Mouse (Mus musculus) CH12.LX (cell line): ENCODE measurements around the gene Slc7a15. TPM values are rescaled to one million over a fixed set of nuclear protein-coding genes. Genes with fewer than 3 reads are reported as not detected.

Source experiments
- DNase-seq: peaks from one replicate; pipeline ENCODE4 v3.0.0-alpha.2; 2013; ENCODE audit errors: extremely low read depth
- H3K27ac ChIP-seq: 2 replicates; pipeline ENCODE4 v1.5.1; 2012; ENCODE audit warnings: low read depth, mild to moderate bottlenecking, control low read depth, moderate library complexity; ENCODE audit not compliant: insufficient read depth
- H3K27me3 ChIP-seq: replicated peaks from 2 replicates; pipeline ENCODE3; 2012; ENCODE audit warnings: inconsistent platforms
- H3K36me3 ChIP-seq, 2 experiments: replicated peaks in 1 of 2; 2 replicates each; pipeline versions ENCODE3 to v1.6.1; 2012; ENCODE audit warnings: inconsistent platforms in 1 of 2, low read length in 1 of 2, mild to moderate bottlenecking in 1 of 2, mixed read lengths in 1 of 2, moderate library complexity in 1 of 2; ENCODE audit not compliant: control insufficient read depth in 1 of 2, insufficient read depth in 1 of 2
- H3K4me1 ChIP-seq, 2 experiments: 2 replicates each; pipeline ENCODE4 v1.6.1; 2012; ENCODE audit warnings: inconsistent platforms in 1 of 2, moderate library complexity in 1 of 2; ENCODE audit not compliant: insufficient read depth in 2 of 2, control insufficient read depth in 1 of 2
- H3K4me2 ChIP-seq: 2 replicates; pipeline ENCODE4 v1.6.1; 2012; ENCODE audit warnings: low read depth, mild to moderate bottlenecking, control low read depth; ENCODE audit not compliant: poor library complexity, insufficient read depth, severe bottlenecking
- H3K4me3 ChIP-seq, 3 experiments: fragments of 150-350 bp in 1 of 3; sonication (generic) in 1 of 3; replicated peaks in 1 of 3; 2 replicates each; pipeline versions ENCODE3 to v1.5.1; 2011 to 2012; ENCODE audit warnings: low read depth in 2 of 3, low read length in 2 of 3, mild to moderate bottlenecking in 2 of 3, moderate library complexity in 2 of 3, control low read depth in 1 of 3, improper control_type of control experiment in 1 of 3, inconsistent platforms in 1 of 3, mixed read lengths in 1 of 3; ENCODE audit not compliant: poor library complexity in 1 of 3
- H3K79me2 ChIP-seq: replicated peaks from 2 replicates; pipeline ENCODE4 v1.6.1; 2012; ENCODE audit warnings: mild to moderate bottlenecking, moderate library complexity; ENCODE audit not compliant: control insufficient read depth, poor library complexity, insufficient read depth, severe bottlenecking; ENCODE audit errors: extremely low read depth
- H3K9ac ChIP-seq: 2 replicates; pipeline ENCODE4 v1.6.1; 2012; ENCODE audit warnings: low read depth, mild to moderate bottlenecking, control low read depth, moderate library complexity; ENCODE audit not compliant: insufficient read depth
- H3K9me3 ChIP-seq: replicated peaks from 2 replicates; pipeline ENCODE3; 2012; ENCODE audit warnings: low read length, inconsistent platforms, mixed read lengths
- CHD1 ChIP-seq: IDR thresholded peaks from 2 replicates; pipeline ENCODE4 v1.6.1; 2012; ENCODE audit warnings: low read depth, low read length, improper control_type of control experiment, inconsistent platforms
- CHD2 ChIP-seq: IDR thresholded peaks from 2 replicates; pipeline ENCODE4 v1.6.1; 2011; ENCODE audit warnings: low read length, improper control_type of control experiment
- E2F4 ChIP-seq: IDR thresholded peaks from 2 replicates; pipeline ENCODE4 v1.6.1; 2011; ENCODE audit warnings: low read depth, low read length, improper control_type of control experiment; ENCODE audit not compliant: insufficient replicate concordance
- ELF1 ChIP-seq: IDR thresholded peaks from 2 replicates; pipeline ENCODE4 v1.6.1; 2014; ENCODE audit warnings: low read depth, mild to moderate bottlenecking, inconsistent platforms, low read length, improper control_type of control experiment
- EP300 ChIP-seq: IDR thresholded peaks from 2 replicates; pipeline ENCODE4 v1.6.1; 2011; ENCODE audit warnings: low read length, improper control_type of control experiment
- ETS1 ChIP-seq: conservative IDR thresholded peaks from 2 replicates; pipeline ENCODE4 v1.6.1; 2012; ENCODE audit warnings: low read depth, mild to moderate bottlenecking, inconsistent platforms, low read length, improper control_type of control experiment, moderate library complexity
- IRF4 ChIP-seq: IDR thresholded peaks from 2 replicates; pipeline ENCODE4 v1.6.1; 2014; ENCODE audit warnings: low read depth, mild to moderate bottlenecking, inconsistent platforms, low read length, improper control_type of control experiment
- MAFK ChIP-seq: IDR thresholded peaks from 2 replicates; pipeline ENCODE4 v1.6.1; 2011; ENCODE audit warnings: low read length, improper control_type of control experiment; ENCODE audit not compliant: insufficient replicate concordance
- MAZ ChIP-seq: IDR thresholded peaks from 2 replicates; pipeline ENCODE4 v1.6.1; 2012; ENCODE audit warnings: low read depth, mild to moderate bottlenecking, inconsistent platforms, low read length, improper control_type of control experiment, moderate library complexity
- POLR2A ChIP-seq: IDR thresholded peaks from 2 replicates; pipeline ENCODE4 v1.6.1; 2011; ENCODE audit warnings: low read depth, mild to moderate bottlenecking, improper control_type of control experiment, low read length
- POLR2AphosphoS2 ChIP-seq: IDR thresholded peaks from 2 replicates; pipeline ENCODE4 v1.6.1; 2011; ENCODE audit warnings: low read depth, low read length, improper control_type of control experiment
- RAD21 ChIP-seq: IDR thresholded peaks from 2 replicates; pipeline ENCODE4 v1.6.1; 2011; ENCODE audit warnings: low read depth, mild to moderate bottlenecking, low read length, improper control_type of control experiment, moderate library complexity
- TBP ChIP-seq: conservative IDR thresholded peaks from 2 replicates; pipeline ENCODE4 v1.6.1; 2011; ENCODE audit warnings: low read depth, low read length, improper control_type of control experiment
- UBTF ChIP-seq: IDR thresholded peaks from 2 replicates; pipeline ENCODE4 v1.6.1; 2012; ENCODE audit warnings: low read depth, mild to moderate bottlenecking, inconsistent platforms, low read length, improper control_type of control experiment, moderate library complexity
- USF1 ChIP-seq: IDR thresholded peaks from 2 replicates; pipeline ENCODE4 v1.6.1; 2014; ENCODE audit warnings: low read depth, mild to moderate bottlenecking, inconsistent platforms, low read length, improper control_type of control experiment
- ZC3H11A ChIP-seq: IDR thresholded peaks from 2 replicates; pipeline ENCODE4 v1.6.1; 2012; ENCODE audit warnings: low read depth, mild to moderate bottlenecking, inconsistent platforms, low read length, improper control_type of control experiment
- ZKSCAN1 ChIP-seq: IDR thresholded peaks from 2 replicates; pipeline ENCODE4 v1.6.1; 2012; ENCODE audit warnings: low read depth, inconsistent platforms, low read length, improper control_type of control experiment, borderline replicate concordance
- ZMIZ1 ChIP-seq: IDR thresholded peaks from 2 replicates; pipeline ENCODE4 v1.6.1; 2012; ENCODE audit warnings: low read depth, mild to moderate bottlenecking, inconsistent platforms, low read length, improper control_type of control experiment
- dilution Hi-C: fragments of 300-500 bp; cut with MboI; formaldehyde crosslinking; loops from 2 replicates; pipeline ENCODE4 v1.14.3; 2020; ENCODE audit warnings: low sequenced_read_pairs; ENCODE audit not compliant: extremely low pct_unique_long_range_greater_than_20kb, extremely low pct_ligation_motif_present
- in situ Hi-C: fragments of 300-500 bp; cut with MboI; formaldehyde crosslinking; loops from 3 replicates; pipeline ENCODE4 v1.14.3; 2019; ENCODE audit warnings: low sequenced_read_pairs, low pct_ligation_motif_present, low pct_unique_long_range_greater_than_20kb, mixed read lengths
- polyA plus RNA-seq: library from polyadenylated mRNA; unstranded; fragments of >175 nt; gene quantifications from 2 replicates; pipeline ENCODE4 v1.2.1, GENCODE M21; 2012; ENCODE audit warnings: low read depth; ENCODE audit not compliant: insufficient read length
- total RNA-seq, 2 experiments: library from RNA; depleted of rRNA; stranded (reverse); fragments of 300-350 nt in 1 of 2; fragments of >200 nt in 1 of 2; gene quantifications; 2 replicates each; pipeline ENCODE4 v1.2.3; 2012 to 2014

Gene Slc7a15
- total and polyA plus RNA-seq, 3 experiments: not detected

- no peaks in the 10 kb centered on the region; the same call in 1 of the 2 replicates for H3K79me2 ChIP-seq
- in situ Hi-C loops: loop anchor here (25.0 kb wide), 2 partner anchors 473 to 477 kb away; no protein-coding TSS in a partner anchor
- dilution Hi-C loops: no loop called here
These were observed 59.4 kb downstream of the Slc7a15 start for GRCm38 (mm10) chr12:8539471-8539870.

GRCm38 (mm10) chr12:8537291-8537690 is 61.6 kb downstream of the Slc7a15 start:
- Histone ChIP-seq H3K4me1 (peaks cover 5 to 9% of the 10 kb centered on the region in 2 experiments; a peak in 3 of 4 replicates), H3K4me3 (no peak overlapping the region), H3K79me2 (no peaks in the 10 kb centered on the region; the same call in 1 of the 2 replicates), H3K9ac (no peak overlapping the region), H3K27ac (no peak overlapping the region), H3K9me3 (no peaks in the 10 kb centered on the region), H3K4me2 (no peak overlapping the region), H3K27me3 (no peaks in the 10 kb centered on the region), H3K36me3 (no peaks in the 10 kb centered on the region)
- in situ Hi-C loops: loop anchor here (25.0 kb wide), 2 partner anchors 475 kb away; no protein-coding TSS in a partner anchor
- no peak for DNase-seq
- TF ChIP-seq ZMIZ1 (no peak), E2F4 (no peak), MAZ (no peak)
- dilution Hi-C loops: no loop called here

More at GRCm38 (mm10) chr12:8539471-8539870, 59.4 kb downstream of the Slc7a15 start:
- Histone ChIP-seq H3K9ac (no peak overlapping the region), H3K36me3 (no peaks in the 10 kb centered on the region), H3K27me3 (no peaks in the 10 kb centered on the region), H3K4me3 (no peak overlapping the region), H3K4me2 (no peak overlapping the region), H3K9me3 (no peaks in the 10 kb centered on the region), H3K27ac (no peak overlapping the region), H3K4me1 (peaks cover 5 to 9% of the 10 kb centered on the region in 2 experiments; a peak in 3 of 4 replicates)
- no peak for TF ChIP-seq ELF1
- no peak for DNase-seq

GRCm38 (mm10) chr12:8536221-8536965 is 62.5 kb downstream of the Slc7a15 start:
- no peaks in the 10 kb centered on the region; the same call in 1 of the 2 replicates for H3K79me2 ChIP-seq
- no peaks in the 10 kb centered on the region for H3K36me3 ChIP-seq
- in situ Hi-C loops: loop anchor here (25.0 kb wide), 2 partner anchors 474 to 476 kb away; no protein-coding TSS in a partner anchor
- TF ChIP-seq POLR2AphosphoS2 (no peak), USF1 (no peak), ZC3H11A (no peak), TBP (no peak), ETS1 (no peak), ZMIZ1 (no peak), CHD1 (no peak), CHD2 (no peak), IRF4 (no peak), ELF1 (no peak), RAD21 (no peak), EP300 (no peak), UBTF (no peak), ZKSCAN1 (no peak), POLR2A (no peak), MAFK (no peak)
- no peaks in the 10 kb centered on the region for H3K9me3 ChIP-seq
- H3K27ac ChIP-seq: no peak overlapping the region
- H3K4me2 ChIP-seq: no peak overlapping the region
- no peak overlapping the region for H3K4me3 ChIP-seq
- no peak for DNase-seq
- dilution Hi-C loops: no loop called here
- no peaks in the 10 kb centered on the region for H3K27me3 ChIP-seq
- peaks cover 5 to 9% of the 10 kb centered on the region in 2 experiments; a peak in 3 of 4 replicates for H3K4me1 ChIP-seq
- no peak overlapping the region for H3K9ac ChIP-seq
